Mouse (Mus musculus) heart, postnatal 0 days (tissue): ENCODE data around the gene Acacb.

ENCODE experiments used
- CTCF ChIP-seq: IDR thresholded peaks from 2 replicates; pipeline ENCODE4 v1.5.1; 2016; ENCODE audit warnings: antibody characterized with exemption, control low read depth, low read depth
- EP300 ChIP-seq: IDR thresholded peaks from 2 replicates; pipeline ENCODE4 v1.6.1; 2016; ENCODE audit warnings: antibody characterized with exemption, low read depth

- no peak for TF ChIP-seq CTCF
- TF ChIP-seq EP300 = no peak
These were observed 123.6 kb downstream of the Acacb start for GRCm38 (mm10) chr5:114269984-114270383.
